Mouse (Mus musculus): ENCODE measurements around the gene Smap1. TPM values are rescaled to one million over a fixed set of nuclear protein-coding genes. Genes with fewer than 3 reads are reported as not detected.

The Smap1 gene
- total RNA-seq, 2 experiments from 2014 or later, result 132 TPM

GRCm38 (mm10) chr1:23843790-23844189 is 78.3 kb downstream of the Smap1 start:
- no peak for TF ChIP-seq CTCF (conservative IDR thresholded peaks at IDR 0.05)
- Histone ChIP-seq H3K27ac (peak overlapping the region; percentile 65; the same call in 1 of the 2 replicates), H3K4me3 (no peak overlapping the region)
- DNase-seq (ENCODE audit: low spot score in 2 of 2), result no peak

GRCm38 (mm10) chr1:23842629-23843028 is 79.5 kb downstream of the Smap1 start:
- Histone ChIP-seq H3K4me3 (no peak overlapping the region), H3K27ac (no peak overlapping the region)
- TF ChIP-seq CTCF (conservative IDR thresholded peaks at IDR 0.05), result no peak
- DNase-seq (ENCODE audit: low spot score in 2 of 2), result no peak

GRCm38 (mm10) chr1:23840924-23841323 is 81.2 kb downstream of the Smap1 start:
- Histone ChIP-seq H3K4me3 (no peak overlapping the region), H3K27ac (no peak overlapping the region)
- TF ChIP-seq CTCF (conservative IDR thresholded peaks at IDR 0.05), result no peak
- no peak for DNase-seq (ENCODE audit: low spot score in 2 of 2)

- Histone ChIP-seq H3K27ac (no peak overlapping the region), H3K4me3 (no peak overlapping the region)
- TF ChIP-seq CTCF (conservative IDR thresholded peaks at IDR 0.05), result no peak
- DNase-seq (ENCODE audit: low spot score in 2 of 2), result no peak
Observed at GRCm38 (mm10) chr1:23836630-23837029, 85.5 kb downstream of the Smap1 start.

- peak; percentile 42 to 56 for DNase-seq (ENCODE audit: low spot score in 2 of 2)
- no peak for TF ChIP-seq CTCF (conservative IDR thresholded peaks at IDR 0.05)
- no peak overlapping the region for H3K4me3 ChIP-seq
- H3K27ac ChIP-seq, result peak overlapping the region; percentile 56; the same call in 1 of the 2 replicates
Observed at GRCm38 (mm10) chr1:23834819-23835218, 87.3 kb downstream of the Smap1 start.

- H3K27ac ChIP-seq, result peak overlapping the region; percentile 56; the same call in 1 of the 2 replicates
- no peak overlapping the region for H3K4me3 ChIP-seq
- no peak for DNase-seq (ENCODE audit: low spot score in 2 of 2)
- no peak for TF ChIP-seq CTCF (conservative IDR thresholded peaks at IDR 0.05)
Observed at GRCm38 (mm10) chr1:23834246-23834645, 87.9 kb downstream of the Smap1 start.

- peak in 1 of 2 experiments; percentile 63 for DNase-seq (ENCODE audit: low spot score in 2 of 2)
- peak; percentile 87 for TF ChIP-seq CTCF (conservative IDR thresholded peaks at IDR 0.05)
- Histone ChIP-seq H3K27ac (no peak overlapping the region), H3K4me3 (no peak overlapping the region)
Observed at GRCm38 (mm10) chr1:23826887-23827758, 95.0 kb downstream of the Smap1 start.

GRCm38 (mm10) chr1:23821615-23822014 is 100.5 kb downstream of the Smap1 start:
- Histone ChIP-seq H3K27ac (no peak overlapping the region), H3K4me3 (no peak overlapping the region)
- DNase-seq (ENCODE audit: low spot score in 2 of 2), result no peak
- TF ChIP-seq CTCF (conservative IDR thresholded peaks at IDR 0.05), result no peak

- no peak for TF ChIP-seq CTCF (conservative IDR thresholded peaks at IDR 0.05)
- H3K27ac ChIP-seq, result no peak overlapping the region
- no peak for DNase-seq (ENCODE audit: low spot score in 2 of 2)
- no peak overlapping the region for H3K4me3 ChIP-seq
Observed at GRCm38 (mm10) chr1:23798306-23798705, 123.8 kb downstream of the Smap1 start.

Other genes with a start within 250 kb of the Smap1 start
- gene B3gat2, start 160.6 kb downstream of the Smap1 start, total RNA-seq (2021), result 10 to 100 TPM; 12.7 to 13.9 TPM
- gene Sdhaf4, start 83.3 kb upstream of the Smap1 start, total RNA-seq (2021), result 10 to 100 TPM; 47.7 to 53.3 TPM
- 10 to 100 TPM; 24.8 to 29.0 TPM for gene Fam135a, start 178.0 kb upstream of the Smap1 start, total RNA-seq (2021)

Data from layer of hippocampus, adult 2 months (tissue).